Mouse (Mus musculus) lung, embryonic 16.5 days (tissue): ENCODE results near the gene Gm4763. TPM values are rescaled to one million over a fixed set of nuclear protein-coding genes. Genes with fewer than 3 reads are reported as not detected.
"Not testable (repeated sequence)": the region's sequence is repeated elsewhere in the genome, so short reads cannot be mapped to it uniquely, and the experiment has no call there.

Experiments
- ATAC-seq: fragments of 200-750 bp; cut with Nextera tagmentation; 2 replicates; pipeline ENCODE4 v1.8.0; 2017; ENCODE audit warnings: low read depth, mild to moderate bottlenecking, moderate library complexity
- H3K27ac ChIP-seq: fragments of 300-500 bp; sonication (generic); 2 replicates; pipeline ENCODE4 v1.5.1; 2014; ENCODE audit warnings: mild to moderate bottlenecking, control low read depth, low read length
- H3K27me3 ChIP-seq: fragments of 300-500 bp; sonication (generic); 2 replicates; pipeline ENCODE4 v1.6.1; 2014; ENCODE audit warnings: low read depth, low read length, mixed read lengths; ENCODE audit not compliant: control insufficient read depth, insufficient read depth
- H3K36me3 ChIP-seq: fragments of 300-500 bp; sonication (generic); 2 replicates; pipeline ENCODE4 v1.6.1; 2014; ENCODE audit warnings: low read length; ENCODE audit not compliant: control insufficient read depth, insufficient read depth
- H3K4me1 ChIP-seq: fragments of 300-500 bp; sonication (generic); replicated peaks from 2 replicates; pipeline ENCODE4 v1.6.1; 2014; ENCODE audit warnings: low read length, mixed read lengths; ENCODE audit not compliant: control insufficient read depth, insufficient read depth
- H3K4me2 ChIP-seq: fragments of 300-500 bp; sonication (generic); 2 replicates; pipeline ENCODE4 v1.6.1; 2014; ENCODE audit warnings: low read depth, low read length, control low read depth
- H3K4me3 ChIP-seq: fragments of 300-500 bp; sonication (generic); 2 replicates; pipeline ENCODE4 v1.5.1; 2014; ENCODE audit warnings: mild to moderate bottlenecking, low read length, control low read depth
- H3K9ac ChIP-seq: fragments of 300-500 bp; sonication (generic); 2 replicates; pipeline ENCODE4 v1.6.1; 2014; ENCODE audit warnings: low read length, control low read depth
- H3K9me3 ChIP-seq: fragments of 300-500 bp; sonication (generic); 2 replicates; pipeline ENCODE4 v1.6.1; 2016; ENCODE audit warnings: low read length; ENCODE audit not compliant: control insufficient read depth
- WGBS: fragments of 180-500 bp; shearing (Covaris S2); extraction: QIAGEN DNeasy Blood & Tissue Kit; methylation state at CpG from one replicate; pipeline ENCODE4 v1.1.7; 2014; 5-methylcytosine and 5-hydroxymethylcytosine counted together
- polyA plus RNA-seq: library from polyadenylated mRNA; unstranded; fragments of >200 nt; fragmentation: Nextera tagmentation; extraction: Ambion mirVana; gene quantifications from 2 replicates; pipeline ENCODE4 v1.2.1, GENCODE M21; 2015

Gene Gm4763
- polyA plus RNA-seq, result not detected in 2 replicates

DNA sequence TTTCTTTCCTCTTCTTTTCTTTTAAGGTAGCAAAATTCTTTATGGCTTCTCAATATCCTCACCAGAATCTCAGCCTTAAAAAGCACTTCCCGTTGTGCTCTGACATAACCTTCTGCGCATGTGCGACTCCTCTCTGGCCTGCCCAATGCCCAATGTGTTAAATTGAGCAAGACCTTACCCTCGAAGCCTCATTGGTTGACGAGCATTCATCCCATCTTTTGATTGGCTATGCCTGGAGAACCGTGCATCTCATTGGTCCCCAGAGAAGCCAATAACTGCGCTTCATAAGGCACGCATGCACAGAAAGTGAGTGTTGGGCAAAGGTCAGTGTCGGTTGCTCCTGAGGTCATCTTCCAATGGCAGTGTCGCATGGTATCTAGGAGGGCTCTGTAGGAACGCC is at the start of gene Gm4763:
Gm4763 (minus strand) TSS at position 101 of the 400 bp plus-strand sequence.
- H3K9ac ChIP-seq, H3K36me3 ChIP-seq, H3K9me3 ChIP-seq, H3K27ac ChIP-seq, H3K4me1 ChIP-seq, H3K27me3 ChIP-seq, H3K4me3 ChIP-seq, ATAC-seq, H3K4me2 ChIP-seq: not testable (repeated sequence)
- WGBS, result 88% methylated on average over 11 of the region's 11 CpGs

- Histone ChIP-seq H3K27ac (no peak overlapping the region), H3K4me1 (no peaks in the 10 kb centered on the region), H3K4me2 (no peak overlapping the region), H3K9me3 (no peaks in the 10 kb centered on the region), H3K4me3 (no peak overlapping the region), H3K36me3 (no peaks in the 10 kb centered on the region), H3K9ac (no peak overlapping the region), H3K27me3 (no peaks in the 10 kb centered on the region)
- no peak for ATAC-seq
- WGBS, result 79% methylated on average over 2 of the region's 2 CpGs
These were observed 49.4 kb upstream of the Gm4763 start for GRCm38 (mm10) chr7:24776145-24776544.

- ATAC-seq, result no peak
- no peaks in the 10 kb centered on the region for H3K9me3 ChIP-seq
- H3K27me3 ChIP-seq, result no peaks in the 10 kb centered on the region
- no peak overlapping the region for H3K9ac ChIP-seq
- no peaks in the 10 kb centered on the region for H3K4me1 ChIP-seq
- no peaks in the 10 kb centered on the region for H3K36me3 ChIP-seq
- H3K27ac ChIP-seq, result no peak overlapping the region
- no peak overlapping the region for H3K4me2 ChIP-seq
- WGBS, result 18% methylated on average over 3 of the region's 3 CpGs
- no peak overlapping the region for H3K4me3 ChIP-seq
These were observed 47.3 kb upstream of the Gm4763 start for GRCm38 (mm10) chr7:24773942-24774535.

DNA sequence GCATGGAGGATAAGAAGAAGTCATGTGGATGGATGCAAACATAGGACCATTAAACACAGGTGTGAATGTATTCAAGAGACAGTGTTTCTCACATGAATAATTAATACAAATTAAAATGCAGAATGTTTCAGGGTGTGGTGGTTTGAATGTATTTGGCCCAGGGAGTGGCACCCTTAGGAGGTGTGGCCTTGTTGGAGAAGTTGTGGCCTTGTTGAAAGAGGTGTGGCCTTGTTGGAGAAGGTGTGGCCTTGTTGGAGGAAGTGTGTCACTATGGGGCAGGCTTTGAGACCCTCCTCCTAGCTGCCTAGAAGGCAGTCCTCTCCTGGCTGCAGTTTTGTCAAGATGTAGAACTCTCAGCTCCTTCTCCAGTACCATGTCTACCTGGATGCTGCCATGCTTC is 44.7 kb upstream of the Gm4763 start:
- H3K4me3 ChIP-seq, result no peak overlapping the region
- H3K9me3 ChIP-seq, result no peaks in the 10 kb centered on the region
- no peak overlapping the region for H3K4me2 ChIP-seq
- ATAC-seq, result no peak
- no peaks in the 10 kb centered on the region for H3K27me3 ChIP-seq
- no peak overlapping the region for H3K9ac ChIP-seq
- H3K4me1 ChIP-seq, result no peaks in the 10 kb centered on the region
- H3K36me3 ChIP-seq, result no peaks in the 10 kb centered on the region
- H3K27ac ChIP-seq, result no peak overlapping the region

DNA sequence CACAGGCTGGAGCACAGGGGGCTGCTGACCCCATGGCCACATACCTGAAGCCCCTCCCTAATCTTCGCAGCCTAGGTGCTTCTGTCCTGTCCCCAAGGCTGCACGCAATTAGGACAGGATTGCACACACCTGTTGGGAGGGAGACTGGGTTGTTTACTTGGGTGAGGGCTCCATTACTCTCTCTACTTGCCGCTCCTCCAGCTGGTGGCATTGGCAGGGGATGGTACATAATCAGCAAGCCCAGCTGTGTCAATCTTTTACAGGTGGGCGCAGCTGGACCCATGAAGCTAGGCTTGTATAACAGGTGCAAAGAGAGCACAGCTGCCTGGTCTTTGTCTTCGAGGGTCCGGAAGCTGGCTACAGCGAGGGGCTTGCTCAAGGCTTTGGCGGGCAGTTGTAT is 35.9 kb upstream of the Gm4763 start:
- WGBS, result 80% methylated on average over 8 of the region's 8 CpGs
- ATAC-seq, result no peak
- H3K27me3 ChIP-seq, result no peaks in the 10 kb centered on the region

DNA sequence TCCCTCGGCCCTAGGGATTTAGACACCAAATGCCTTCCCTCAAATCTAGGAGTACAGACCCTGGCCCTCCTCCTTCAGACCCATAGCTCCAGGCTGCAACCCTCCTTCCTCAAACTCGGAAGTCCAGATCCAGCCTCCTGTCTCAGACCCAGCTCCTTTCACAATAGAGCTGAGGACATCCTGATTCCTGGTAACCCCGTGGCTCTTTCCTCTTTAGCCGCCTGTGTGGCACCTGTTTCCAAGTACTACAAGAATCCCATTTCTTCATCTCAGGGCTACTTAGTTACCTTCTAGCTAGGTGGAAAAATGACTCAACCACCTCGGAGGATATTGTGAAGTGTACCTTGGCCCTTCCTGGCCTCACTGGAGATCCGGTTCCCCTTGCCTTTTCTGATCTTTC is 34.5 kb upstream of the Gm4763 start:
- Histone ChIP-seq H3K4me2 (no peak overlapping the region), H3K9ac (no peak overlapping the region), H3K27me3 (no peaks in the 10 kb centered on the region), H3K36me3 (no peaks in the 10 kb centered on the region), H3K9me3 (no peaks in the 10 kb centered on the region), H3K4me1 (no peaks in the 10 kb centered on the region), H3K27ac (no peak overlapping the region), H3K4me3 (no peak overlapping the region)
- no peak for ATAC-seq
- 45% methylated on average over 6 of the region's 6 CpGs for WGBS

More for the DNA sequence above, 35.9 kb upstream of the Gm4763 start:
- Histone ChIP-seq H3K36me3 (no peaks in the 10 kb centered on the region), H3K4me1 (no peaks in the 10 kb centered on the region), H3K9me3 (no peaks in the 10 kb centered on the region), H3K9ac (no peak overlapping the region), H3K4me2 (no peak overlapping the region), H3K4me3 (no peak overlapping the region), H3K27ac (no peak overlapping the region)

DNA sequence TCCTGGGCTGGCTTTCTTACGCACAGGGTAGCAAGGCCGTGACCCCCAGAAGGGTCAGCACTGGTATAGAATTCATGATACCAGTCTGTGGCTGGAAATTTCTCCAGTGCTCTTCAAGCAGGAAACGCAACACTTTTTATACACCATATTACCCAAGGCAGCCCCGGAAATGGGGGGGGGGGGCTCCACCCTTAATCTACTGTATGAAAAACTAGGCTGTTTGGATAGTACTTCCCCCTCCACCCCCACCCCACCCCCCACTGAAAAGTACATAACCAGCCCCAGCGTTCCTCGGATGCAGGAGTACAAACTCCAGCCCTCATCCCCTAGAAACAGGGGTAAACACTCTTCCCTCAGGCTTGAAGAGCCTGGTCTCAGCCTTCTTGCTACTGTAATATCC is 33.5 kb upstream of the Gm4763 start, which contains the start of gene Cd177:
Cd177 (minus strand) TSS at position 101 of the 400 bp plus-strand sequence.
- Histone ChIP-seq H3K4me3 (no peak within 1 kb of the TSS), H3K9ac (no peak within 1 kb of the TSS), H3K27me3 (no peaks in the 10 kb centered on the region), H3K4me2 (no peak within 1 kb of the TSS), H3K9me3 (no peaks in the 10 kb centered on the region), H3K36me3 (no peaks in the 10 kb centered on the region), H3K27ac (no peak within 1 kb of the TSS), H3K4me1 (no peaks in the 10 kb centered on the region)
- 44% methylated on average over 6 of the region's 6 CpGs for WGBS
- no peak for ATAC-seq

GRCm38 (mm10) chr7:24758520-24758919 is 31.8 kb upstream of the Gm4763 start:
- no peak overlapping the region for H3K4me3 ChIP-seq
- WGBS, result 80% methylated on average over 1 of the region's 1 CpGs
- no peak for ATAC-seq

GRCm38 (mm10) chr7:24753476-24753875 is 26.8 kb upstream of the Gm4763 start:
- Histone ChIP-seq H3K4me1 (no peaks in the 10 kb centered on the region), H3K9ac (no peak overlapping the region), H3K27me3 (no peaks in the 10 kb centered on the region), H3K4me3 (no peak overlapping the region), H3K27ac (no peak overlapping the region), H3K9me3 (no peaks in the 10 kb centered on the region), H3K36me3 (no peaks in the 10 kb centered on the region), H3K4me2 (no peak overlapping the region)
- no peak for ATAC-seq
- WGBS, result 59% methylated on average over 5 of the region's 5 CpGs

More at GRCm38 (mm10) chr7:24758520-24758919, 31.8 kb upstream of the Gm4763 start:
- Histone ChIP-seq H3K9me3 (no peaks in the 10 kb centered on the region), H3K9ac (no peak overlapping the region), H3K36me3 (no peaks in the 10 kb centered on the region), H3K27me3 (no peaks in the 10 kb centered on the region), H3K4me1 (no peaks in the 10 kb centered on the region), H3K27ac (no peak overlapping the region), H3K4me2 (no peak overlapping the region)

DNA sequence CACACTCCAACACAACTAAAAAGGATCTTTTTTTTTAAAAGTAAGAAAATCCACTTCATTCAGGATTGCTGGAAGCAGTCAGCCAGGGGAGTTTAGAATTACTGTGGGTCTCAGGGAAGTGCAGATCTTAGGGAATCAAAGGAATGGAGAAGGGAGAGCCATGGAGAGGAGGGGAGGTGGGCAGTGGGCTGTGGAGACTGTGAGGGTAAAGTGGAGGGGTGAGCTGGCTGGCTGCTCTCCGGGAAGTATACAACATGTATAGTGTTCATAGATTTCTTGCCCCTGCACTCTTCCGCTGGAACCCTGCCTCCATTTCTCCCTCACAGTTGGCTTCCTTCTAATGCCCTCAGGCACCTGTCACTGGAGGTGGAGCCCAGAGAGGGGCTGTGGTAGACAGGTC is 24.9 kb upstream of the Gm4763 start:
- Histone ChIP-seq H3K9me3 (no peaks in the 10 kb centered on the region), H3K36me3 (no peaks in the 10 kb centered on the region), H3K4me2 (no peak overlapping the region), H3K4me3 (no peak overlapping the region), H3K9ac (no peak overlapping the region), H3K27me3 (no peaks in the 10 kb centered on the region), H3K4me1 (no peaks in the 10 kb centered on the region), H3K27ac (no peak overlapping the region)
- ATAC-seq, result no peak
- WGBS, result 78% methylated on average over 2 of the region's 2 CpGs
